Mouse (Mus musculus): Measurements from ENCODE around the gene Fam104a. TPM values are rescaled to one million over a fixed set of nuclear protein-coding genes. Genes with fewer than 3 reads are reported as not detected.

Gene Fam104a
- polyA plus RNA-seq, 1 experiment from 2014 or later = 42.9 TPM

DNA sequence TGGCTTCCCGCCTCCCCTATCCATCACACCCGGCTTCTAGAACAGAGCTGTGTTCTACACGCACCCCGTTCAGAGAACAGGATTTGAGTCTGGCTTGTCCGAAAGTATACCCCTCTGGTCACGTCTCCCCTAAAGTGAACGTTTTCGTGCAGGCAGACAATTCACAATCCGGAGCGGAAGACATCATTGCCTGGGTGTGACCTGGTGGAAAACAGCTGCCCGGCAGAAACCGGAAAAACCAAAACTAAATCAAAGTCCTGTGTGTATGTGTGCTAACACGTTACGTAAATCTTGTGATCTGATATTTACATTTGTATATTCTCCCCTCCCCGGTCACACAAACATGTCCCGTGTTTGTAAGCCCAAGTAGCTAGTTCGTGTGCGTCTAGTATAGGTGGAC, 58.5 kb downstream of the Fam104a start:
- H3K4me1 ChIP-seq (ENCODE audit: control insufficient read depth, insufficient read depth, low read length) = peaks cover 5% of the 10 kb centered on the region; the same call in 1 of the 2 replicates
- no peak overlapping the region for H3K4me2 ChIP-seq (ENCODE audit: low read length)
- WGBS = 96% methylated on average over 18 of the region's 18 CpGs
- H3K9me3 ChIP-seq (ENCODE audit: control insufficient read depth, low read length) = no peaks in the 10 kb centered on the region
- peaks cover 4% of the 10 kb centered on the region for H3K36me3 ChIP-seq (ENCODE audit: control insufficient read depth, insufficient read depth, low read length)
- no peak overlapping the region for H3K4me3 ChIP-seq (replicated peaks; ENCODE audit: low read depth, low read length)
- H3K9ac ChIP-seq (replicated peaks; ENCODE audit: low read length) = no peak overlapping the region
- ATAC-seq (ENCODE audit: low FRiP score, low TSS enrichment) = no peak
- no peak for DNase-seq
- peaks cover 7% of the 10 kb centered on the region; the same call in 1 of the 2 replicates for H3K27me3 ChIP-seq (ENCODE audit: control insufficient read depth, insufficient read depth, low read length)
- no peak overlapping the region for H3K27ac ChIP-seq (replicated peaks; ENCODE audit: low read depth, low read length)

DNA sequence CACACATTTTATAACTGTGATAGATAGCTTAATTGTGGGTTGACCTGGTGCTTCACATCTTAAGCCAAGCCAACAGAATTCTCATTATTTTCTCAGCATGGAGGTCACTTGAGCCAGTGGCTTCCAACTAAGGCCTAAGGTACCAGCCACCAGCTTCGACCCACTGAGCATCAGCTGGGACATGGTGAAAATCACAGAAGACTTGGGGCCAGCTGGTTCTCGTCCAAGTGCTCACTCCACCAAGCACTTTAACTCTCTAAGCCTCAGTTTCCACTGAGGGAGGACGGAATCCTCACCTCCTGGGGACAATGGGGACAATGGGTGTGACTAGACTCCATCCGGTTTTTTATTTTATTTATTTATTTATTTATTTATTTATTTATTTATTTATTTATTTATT, 61.9 kb downstream of the Fam104a start:
- Histone ChIP-seq H3K36me3 (ENCODE audit: control insufficient read depth, insufficient read depth, low read length) (peaks cover 4% of the 10 kb centered on the region), H3K27me3 (ENCODE audit: control insufficient read depth, insufficient read depth, low read length) (peaks cover 18% of the 10 kb centered on the region; the same call in 1 of the 2 replicates), H3K4me1 (ENCODE audit: control insufficient read depth, insufficient read depth, low read length) (peaks cover 18% of the 10 kb centered on the region), H3K27ac (replicated peaks; ENCODE audit: low read depth, low read length) (no peak overlapping the region), H3K9ac (replicated peaks; ENCODE audit: low read length) (no peak overlapping the region), H3K4me3 (replicated peaks; ENCODE audit: low read depth, low read length) (no peak overlapping the region), H3K9me3 (ENCODE audit: control insufficient read depth, low read length) (no peaks in the 10 kb centered on the region), H3K4me2 (ENCODE audit: low read length) (no peak overlapping the region)
- ATAC-seq (ENCODE audit: low FRiP score, low TSS enrichment) (no peak), DNase-seq (no peak)
- WGBS = 89% methylated on average over 4 of the region's 4 CpGs

DNA sequence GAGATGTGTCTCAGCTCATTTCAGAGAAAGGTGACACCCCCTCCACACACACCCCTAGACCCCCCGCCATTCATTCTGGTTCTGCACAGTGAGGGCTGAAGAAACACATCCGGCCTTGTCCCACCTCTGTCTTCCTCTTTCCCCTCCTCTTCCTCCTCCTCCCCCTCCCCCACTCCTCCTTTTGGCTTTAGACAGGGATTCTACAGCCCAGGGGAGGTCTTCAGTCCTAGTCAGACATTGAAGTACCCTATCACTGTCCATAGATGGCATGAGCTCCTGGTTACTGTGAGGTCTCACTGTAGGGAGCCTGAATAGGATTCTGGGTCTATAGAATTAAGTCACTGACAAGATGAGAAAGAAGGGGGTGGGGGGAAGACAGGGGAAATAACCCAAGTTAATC, 63.0 kb downstream of the Fam104a start:
- Histone ChIP-seq H3K9me3 (ENCODE audit: control insufficient read depth, low read length) (no peaks in the 10 kb centered on the region), H3K9ac (replicated peaks; ENCODE audit: low read length) (no peak overlapping the region), H3K36me3 (ENCODE audit: control insufficient read depth, insufficient read depth, low read length) (peaks cover 4% of the 10 kb centered on the region), H3K27ac (replicated peaks; ENCODE audit: low read depth, low read length) (no peak overlapping the region), H3K4me1 (ENCODE audit: control insufficient read depth, insufficient read depth, low read length) (peaks cover 18% of the 10 kb centered on the region), H3K4me2 (ENCODE audit: low read length) (peak overlapping the region; percentile 97), H3K4me3 (replicated peaks; ENCODE audit: low read depth, low read length) (peak overlapping the region; percentile 44; the same call in 1 of the 2 replicates), H3K27me3 (ENCODE audit: control insufficient read depth, insufficient read depth, low read length) (peaks cover 18% of the 10 kb centered on the region; the same call in 1 of the 2 replicates)
- 44% methylated on average over 2 of the region's 2 CpGs for WGBS
- DNase-seq (no peak), ATAC-seq (ENCODE audit: low FRiP score, low TSS enrichment) (no peak)

DNA sequence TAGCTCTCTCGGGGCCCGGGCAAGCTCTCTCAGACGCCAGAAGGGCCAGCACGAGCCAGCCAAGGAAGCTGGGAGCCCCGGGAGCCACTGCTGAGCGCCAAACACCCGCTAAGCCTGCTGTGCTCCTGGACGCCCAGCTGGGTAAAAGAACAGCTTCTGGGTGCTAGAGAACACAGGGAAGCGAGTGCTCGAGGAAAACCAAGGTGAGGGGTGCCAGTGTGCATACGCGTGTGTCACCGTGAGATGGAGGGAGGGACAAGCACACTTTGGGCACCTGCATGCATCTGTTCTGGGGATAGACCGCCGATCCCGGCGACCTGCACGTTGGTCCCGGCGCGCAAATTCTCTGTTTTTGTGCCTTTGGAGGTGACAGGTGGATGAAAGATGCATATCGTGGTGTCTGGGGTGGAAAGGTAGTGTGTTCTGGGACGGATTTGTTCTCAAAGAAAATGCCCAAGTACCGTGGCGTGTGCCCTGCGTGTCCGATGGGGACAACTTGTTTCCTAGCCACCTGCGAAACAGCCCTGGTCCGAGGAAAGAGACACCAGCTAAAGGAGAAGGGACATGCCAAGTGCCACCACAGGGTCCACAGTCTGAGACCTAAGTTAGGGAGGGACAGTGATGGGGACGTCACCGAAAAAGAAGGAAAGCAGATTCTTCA, 64.4 kb downstream of the Fam104a start:
- no peak overlapping the region for H3K27ac ChIP-seq (replicated peaks; ENCODE audit: low read depth, low read length)
- DNase-seq (no peak), ATAC-seq (ENCODE audit: low FRiP score, low TSS enrichment) (no peak)
- H3K4me2 ChIP-seq (ENCODE audit: low read length) = peak overlapping the region; percentile 97
- peaks cover 18% of the 10 kb centered on the region for H3K4me1 ChIP-seq (ENCODE audit: control insufficient read depth, insufficient read depth, low read length)
- peaks cover 18% of the 10 kb centered on the region; the same call in 1 of the 2 replicates for H3K27me3 ChIP-seq (ENCODE audit: control insufficient read depth, insufficient read depth, low read length)
- H3K4me3 ChIP-seq (replicated peaks; ENCODE audit: low read depth, low read length) = peak overlapping the region; percentile 44
- no peaks in the 10 kb centered on the region for H3K9me3 ChIP-seq (ENCODE audit: control insufficient read depth, low read length)
- H3K36me3 ChIP-seq (ENCODE audit: control insufficient read depth, insufficient read depth, low read length) = no peaks in the 10 kb centered on the region
- peak overlapping the region; percentile 52 for H3K9ac ChIP-seq (replicated peaks; ENCODE audit: low read length)
- 1% methylated on average over 31 of the region's 31 CpGs for WGBS

DNA sequence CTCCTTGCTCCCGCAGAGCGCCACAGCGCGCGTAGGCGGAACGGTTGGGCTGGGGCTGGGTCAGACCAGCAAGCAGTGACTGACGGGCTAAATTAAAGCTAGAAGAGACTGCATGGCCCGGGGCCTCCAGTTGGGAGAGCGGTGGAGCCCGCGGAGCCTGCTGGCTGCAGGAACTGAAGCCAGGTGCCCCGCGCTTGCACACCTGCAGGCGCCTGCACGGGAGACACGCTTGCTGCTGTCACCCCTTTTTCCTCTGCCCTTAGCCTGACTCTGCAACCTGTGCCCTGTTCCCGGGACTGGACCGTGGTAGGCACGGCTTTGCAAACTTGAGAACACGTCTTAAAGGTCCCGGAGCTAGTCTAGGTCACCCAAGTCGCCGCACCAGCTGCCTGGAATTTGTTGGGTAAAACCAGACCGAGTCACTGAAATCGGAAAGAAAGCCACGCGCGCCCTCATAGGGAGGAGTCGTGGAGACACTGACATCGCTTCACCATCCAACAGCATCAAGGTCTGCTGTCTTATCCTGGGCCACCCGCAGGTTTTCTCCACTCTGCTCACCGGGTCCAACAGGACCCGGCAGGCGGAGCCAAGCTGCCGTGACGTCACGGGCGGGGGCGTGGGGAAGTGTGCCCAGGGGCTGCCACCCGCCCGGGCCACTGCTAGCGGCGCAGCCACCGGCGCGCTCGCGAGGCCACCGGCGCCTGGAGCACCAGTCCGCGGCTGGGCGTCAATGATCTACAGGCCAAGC, 65.1 kb downstream of the Fam104a start, which contains the start of gene Sstr2:
TSS of gene Sstr2 (plus strand) at position 671 of the 748 bp plus-strand sequence.
- Histone ChIP-seq H3K27ac (replicated peaks; ENCODE audit: low read depth, low read length) (no peak within 1 kb of the TSS), H3K4me1 (ENCODE audit: control insufficient read depth, insufficient read depth, low read length) (peaks cover 18% of the 10 kb centered on the region), H3K9ac (replicated peaks; ENCODE audit: low read length) (peak within 1 kb of the TSS; percentile 52), H3K4me2 (ENCODE audit: low read length) (peak within 1 kb of the TSS; percentile 97), H3K4me3 (replicated peaks; ENCODE audit: low read depth, low read length) (peak within 1 kb of the TSS; percentile 44), H3K9me3 (ENCODE audit: control insufficient read depth, low read length) (no peaks in the 10 kb centered on the region), H3K36me3 (ENCODE audit: control insufficient read depth, insufficient read depth, low read length) (no peaks in the 10 kb centered on the region), H3K27me3 (ENCODE audit: control insufficient read depth, insufficient read depth, low read length) (peaks cover 18% of the 10 kb centered on the region; the same call in 1 of the 2 replicates)
- DNase-seq (peak; percentile 90), ATAC-seq (ENCODE audit: low FRiP score, low TSS enrichment) (peak; percentile 43; the same call in 1 of the 2 replicates)
- 1% methylated on average over 54 of the region's 54 CpGs for WGBS

DNA sequence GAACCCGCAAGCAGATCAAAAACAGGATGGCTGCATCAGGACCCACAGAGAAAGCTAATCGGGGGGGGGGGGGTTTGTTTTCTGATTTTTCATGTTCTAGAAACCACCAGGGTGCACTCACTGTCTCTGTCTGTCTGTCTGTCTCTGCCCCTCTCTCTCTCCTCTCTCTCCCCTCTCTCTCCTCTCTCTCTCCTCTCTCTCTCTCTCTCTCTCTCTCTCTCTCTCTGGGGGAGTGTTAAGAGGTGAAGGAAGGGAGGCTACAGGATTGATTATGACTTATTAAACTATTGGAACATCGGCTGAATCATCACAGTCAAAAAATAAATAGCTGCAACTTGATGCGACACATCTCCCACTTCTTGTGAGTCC, 65.7 kb downstream of the Fam104a start:
- DNase-seq = no peak
- no peak for ATAC-seq (ENCODE audit: low FRiP score, low TSS enrichment)
- Histone ChIP-seq H3K36me3 (ENCODE audit: control insufficient read depth, insufficient read depth, low read length) (no peaks in the 10 kb centered on the region), H3K9me3 (ENCODE audit: control insufficient read depth, low read length) (no peaks in the 10 kb centered on the region), H3K4me3 (replicated peaks; ENCODE audit: low read depth, low read length) (peak overlapping the region; percentile 44), H3K27me3 (ENCODE audit: control insufficient read depth, insufficient read depth, low read length) (peaks cover 18% of the 10 kb centered on the region; the same call in 1 of the 2 replicates), H3K4me1 (ENCODE audit: control insufficient read depth, insufficient read depth, low read length) (peaks cover 18% of the 10 kb centered on the region), H3K9ac (replicated peaks; ENCODE audit: low read length) (peak overlapping the region; percentile 52; the same call in 1 of the 2 replicates), H3K4me2 (ENCODE audit: low read length) (peak overlapping the region; percentile 97), H3K27ac (replicated peaks; ENCODE audit: low read depth, low read length) (no peak overlapping the region)
- WGBS = 34% methylated on average over 4 of the region's 4 CpGs

- no peak overlapping the region for H3K4me2 ChIP-seq (ENCODE audit: low read length)
- H3K36me3 ChIP-seq (ENCODE audit: control insufficient read depth, insufficient read depth, low read length) = no peaks in the 10 kb centered on the region
Measured at GRCm38 (mm10) chr11:113617132-113617911, 66.6 kb downstream of the Fam104a start.

DNA sequence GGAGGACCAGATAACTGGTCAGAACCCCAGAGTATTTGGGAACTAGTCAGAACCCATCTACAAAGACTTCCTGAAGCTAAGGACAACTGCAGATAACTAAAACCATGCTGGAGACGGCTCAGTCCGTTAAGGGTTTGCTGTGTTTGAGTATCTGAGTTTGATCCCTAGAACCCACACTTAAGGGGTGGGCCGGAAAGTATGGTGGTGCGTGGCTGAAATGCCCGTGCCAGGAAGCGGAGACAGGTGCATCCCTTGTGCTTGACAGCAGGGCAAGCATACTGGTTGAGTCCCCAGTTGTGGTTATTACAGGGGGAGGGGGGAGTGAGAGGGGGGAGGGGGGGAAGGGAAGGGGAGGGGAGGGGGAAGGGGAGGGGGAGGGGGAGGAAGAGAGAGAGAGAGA, 69.5 kb downstream of the Fam104a start:
- ATAC-seq (ENCODE audit: low FRiP score, low TSS enrichment) = no peak
- H3K27ac ChIP-seq (replicated peaks; ENCODE audit: low read depth, low read length) = no peak overlapping the region
- H3K9ac ChIP-seq (replicated peaks; ENCODE audit: low read length) = no peak overlapping the region
- peaks cover 20% of the 10 kb centered on the region for H3K4me1 ChIP-seq (ENCODE audit: control insufficient read depth, insufficient read depth, low read length)
- 0 out of 2 replicates have a peak, but pooled peaks cover 7% of the 10 kb centered on the region for H3K27me3 ChIP-seq (ENCODE audit: control insufficient read depth, insufficient read depth, low read length)
- 91% methylated on average over 6 of the region's 6 CpGs for WGBS
- no peaks in the 10 kb centered on the region for H3K9me3 ChIP-seq (ENCODE audit: control insufficient read depth, low read length)
- H3K4me3 ChIP-seq (replicated peaks; ENCODE audit: low read depth, low read length) = no peak overlapping the region
- no peak for DNase-seq
- no peak overlapping the region for H3K4me2 ChIP-seq (ENCODE audit: low read length)
- no peaks in the 10 kb centered on the region for H3K36me3 ChIP-seq (ENCODE audit: control insufficient read depth, insufficient read depth, low read length)

More at GRCm38 (mm10) chr11:113617132-113617911, 66.6 kb downstream of the Fam104a start:
- Histone ChIP-seq H3K4me1 (ENCODE audit: control insufficient read depth, insufficient read depth, low read length) (peaks cover 19% of the 10 kb centered on the region), H3K9ac (replicated peaks; ENCODE audit: low read length) (no peak overlapping the region), H3K27me3 (ENCODE audit: control insufficient read depth, insufficient read depth, low read length) (peaks cover 18% of the 10 kb centered on the region; the same call in 1 of the 2 replicates), H3K27ac (replicated peaks; ENCODE audit: low read depth, low read length) (no peak overlapping the region), H3K4me3 (replicated peaks; ENCODE audit: low read depth, low read length) (no peak overlapping the region), H3K9me3 (ENCODE audit: control insufficient read depth, low read length) (no peaks in the 10 kb centered on the region)
- 43% methylated on average over 14 of the region's 14 CpGs for WGBS
- DNase-seq = peak; percentile 87
- no peak for ATAC-seq (ENCODE audit: low FRiP score, low TSS enrichment)

Measured in midbrain, embryonic 14.5 days (tissue).